Mouse (Mus musculus) embryonic facial prominence, embryonic 11.5 days (tissue): ENCODE measurements around the gene Anapc15-ps. TPM values are rescaled to one million over a fixed set of nuclear protein-coding genes. Genes with fewer than 3 reads are reported as not detected.
"Not testable (repeated sequence)": the region's sequence is repeated elsewhere in the genome, so short reads cannot be mapped to it uniquely, and the experiment has no call there.

Experiments
- ATAC-seq: fragments of 200-750 bp; cut with Nextera tagmentation; replicated peaks from 2 replicates; pipeline ENCODE4 v1.8.0; 2017; ENCODE audit warnings: low read depth; ENCODE audit not compliant: insufficient number of reproducible peaks, low FRiP score, low TSS enrichment
- DNase-seq: peaks from one replicate; pipeline ENCODE4 v3.0.0-alpha.2; 2015; ENCODE audit warnings: low spot score
- H3K27ac ChIP-seq: fragments of 300-500 bp; sonication (generic); replicated peaks from 2 replicates; pipeline ENCODE4 v1.5.1; 2014; ENCODE audit warnings: mild to moderate bottlenecking, low read depth, low read length, control low read depth
- H3K27me3 ChIP-seq: fragments of 300-500 bp; sonication (generic); 2 replicates; pipeline ENCODE4 v1.6.1; 2014; ENCODE audit warnings: mild to moderate bottlenecking, low read length, moderate library complexity, mixed read lengths; ENCODE audit not compliant: control insufficient read depth, insufficient read depth
- H3K36me3 ChIP-seq: fragments of 300-500 bp; sonication (generic); replicated peaks from 2 replicates; pipeline ENCODE4 v1.6.1; 2014; ENCODE audit warnings: low read depth, mild to moderate bottlenecking, low read length, moderate library complexity, mixed read lengths; ENCODE audit not compliant: control insufficient read depth, insufficient read depth
- H3K4me1 ChIP-seq: fragments of 300-500 bp; sonication (generic); 2 replicates; pipeline ENCODE4 v1.6.1; 2014; ENCODE audit warnings: low read length, mixed read lengths; ENCODE audit not compliant: control insufficient read depth, insufficient read depth
- H3K4me2 ChIP-seq: fragments of 300-500 bp; sonication (generic); 2 replicates; pipeline ENCODE4 v1.6.1; 2014; ENCODE audit warnings: low read depth, mild to moderate bottlenecking, control low read depth, low read length, moderate library complexity
- H3K4me3 ChIP-seq: fragments of 300-500 bp; sonication (generic); 2 replicates; pipeline ENCODE4 v1.5.1; 2014; ENCODE audit warnings: low read depth, low read length, control low read depth
- H3K9ac ChIP-seq: fragments of 300-500 bp; sonication (generic); replicated peaks from 2 replicates; pipeline ENCODE4 v1.6.1; 2014; ENCODE audit warnings: mild to moderate bottlenecking, control low read depth, low read length
- H3K9me3 ChIP-seq: fragments of 300-500 bp; sonication (generic); replicated peaks from 2 replicates; pipeline ENCODE4 v1.6.1; 2016; ENCODE audit warnings: mild to moderate bottlenecking, low read length, inconsistent platforms, mixed read lengths; ENCODE audit not compliant: control insufficient read depth
- WGBS: fragments of 180-500 bp; shearing (Covaris S2); extraction: QIAGEN DNeasy Blood & Tissue Kit; methylation state at CpG from one replicate; pipeline ENCODE4 v1.1.7; 2014; 5-methylcytosine and 5-hydroxymethylcytosine counted together
- polyA plus RNA-seq: library from polyadenylated mRNA; unstranded; fragments of >200 nt; fragmentation: Nextera tagmentation; extraction: Ambion mirVana; gene quantifications from 2 replicates; pipeline ENCODE4 v1.2.1, GENCODE M21; 2014

The Anapc15-ps gene
- polyA plus RNA-seq, 1 experiment from 2014 or later = not detected

GRCm38 (mm10) chr10:95630166-95630565, 43.1 kb downstream of the Anapc15-ps start:
- H3K27me3 ChIP-seq, H3K36me3 ChIP-seq, DNase-seq, H3K9me3 ChIP-seq, H3K9ac ChIP-seq, ATAC-seq, H3K4me2 ChIP-seq, H3K4me3 ChIP-seq, H3K4me1 ChIP-seq, H3K27ac ChIP-seq: not testable (repeated sequence)
- WGBS = 76% methylated on average over 4 of the region's 4 CpGs

GRCm38 (mm10) chr10:95628338-95628737, 44.9 kb downstream of the Anapc15-ps start:
- H3K4me3 ChIP-seq = no peak overlapping the region
- H3K27me3 ChIP-seq = no peaks in the 10 kb centered on the region
- H3K9ac ChIP-seq = no peak overlapping the region
- H3K27ac ChIP-seq = no peak overlapping the region
- no peaks in the 10 kb centered on the region for H3K36me3 ChIP-seq
- ATAC-seq (no peak), DNase-seq (no peak)
- H3K4me2 ChIP-seq = no peak overlapping the region
- H3K9me3 ChIP-seq = no peaks in the 10 kb centered on the region
- H3K4me1 ChIP-seq = no peaks in the 10 kb centered on the region
- 56% methylated on average over 2 of the region's 2 CpGs for whole genome bisulfite sequencing

- Histone ChIP-seq H3K4me2 (no peak overlapping the region), H3K9ac (no peak overlapping the region), H3K9me3 (no peaks in the 10 kb centered on the region), H3K4me3 (no peak overlapping the region), H3K27me3 (no peaks in the 10 kb centered on the region), H3K4me1 (no peaks in the 10 kb centered on the region), H3K36me3 (no peaks in the 10 kb centered on the region), H3K27ac (no peak overlapping the region)
- 93% methylated on average over 6 of the region's 6 CpGs for WGBS
- ATAC-seq (no peak), DNase-seq (no peak)
Observed at GRCm38 (mm10) chr10:95627381-95627780, 45.9 kb downstream of the Anapc15-ps start.

- no peak overlapping the region for H3K9ac ChIP-seq
- ATAC-seq (no peak), DNase-seq (no peak)
- H3K36me3 ChIP-seq = no peaks in the 10 kb centered on the region
- WGBS = 84% methylated on average over 6 of the region's 6 CpGs
- H3K27ac ChIP-seq = no peak overlapping the region
- no peak overlapping the region for H3K4me3 ChIP-seq
- no peak overlapping the region for H3K4me2 ChIP-seq
- H3K4me1 ChIP-seq = no peaks in the 10 kb centered on the region
- H3K9me3 ChIP-seq = no peaks in the 10 kb centered on the region
- no peaks in the 10 kb centered on the region for H3K27me3 ChIP-seq
Observed at GRCm38 (mm10) chr10:95625300-95625699, 48.0 kb downstream of the Anapc15-ps start.

- 39% methylated on average over 5 of the region's 5 CpGs for WGBS
- Histone ChIP-seq H3K27ac (no peak overlapping the region), H3K4me3 (no peak overlapping the region), H3K27me3 (no peaks in the 10 kb centered on the region), H3K9me3 (no peaks in the 10 kb centered on the region), H3K4me1 (no peaks in the 10 kb centered on the region), H3K9ac (no peak overlapping the region), H3K36me3 (no peaks in the 10 kb centered on the region), H3K4me2 (no peak overlapping the region)
- DNase-seq (no peak), ATAC-seq (no peak)
Observed at GRCm38 (mm10) chr10:95624007-95624406, 49.2 kb downstream of the Anapc15-ps start.

GRCm38 (mm10) chr10:95623518-95623905, 49.7 kb downstream of the Anapc15-ps start:
- H3K4me2 ChIP-seq = no peak overlapping the region
- no peaks in the 10 kb centered on the region for H3K9me3 ChIP-seq
- H3K9ac ChIP-seq = no peak overlapping the region
- H3K36me3 ChIP-seq = no peaks in the 10 kb centered on the region
- no peak overlapping the region for H3K27ac ChIP-seq
- H3K4me3 ChIP-seq = no peak overlapping the region
- DNase-seq (no peak), ATAC-seq (no peak)
- no peaks in the 10 kb centered on the region for H3K4me1 ChIP-seq
- 60% methylated on average over 4 of the region's 4 CpGs for WGBS
- no peaks in the 10 kb centered on the region for H3K27me3 ChIP-seq

Other genes starting within 250 kb of the Anapc15-ps start
- gene Mrpl42, start 171.5 kb downstream of the Anapc15-ps start, polyA plus RNA-seq = 340 and 341 TPM in 2 replicates
- gene Ube2n, start 158.3 kb downstream of the Anapc15-ps start, polyA plus RNA-seq = 448 and 468 TPM in 2 replicates
- 132 and 142 TPM in 2 replicates for gene Nudt4, start 109.3 kb downstream of the Anapc15-ps start, polyA plus RNA-seq
- gene Gm33543, start 169.5 kb upstream of the Anapc15-ps start, polyA plus RNA-seq = not detected in 2 replicates